Mouse (Mus musculus) liver, postnatal 0 days (tissue): ENCODE measurements at regions not wholly inside any gene's neighbourhood (a gene's known extent, or its start where the extent isn't known, plus 50 kb on each side); places are given as distances from the start of the nearest gene placed in this dataset.

ENCODE experiments used
- CTCF ChIP-seq: sonication (generic); IDR thresholded peaks from 2 replicates; pipeline ENCODE4 v1.5.1; 2016; ENCODE audit warnings: antibody characterized with exemption, low read depth
- EP300 ChIP-seq: IDR thresholded peaks from 2 replicates; pipeline ENCODE4 v1.6.1; 2016; ENCODE audit warnings: antibody characterized with exemption, low read depth, mild to moderate bottlenecking

- TF ChIP-seq EP300 (no peak), CTCF (no peak)
These were observed 78.2 kb upstream of the Mkln1 start for GRCm38 (mm10) chr6:31320141-31320830.
